Mouse (Mus musculus): Measurements from ENCODE around the gene Id1.

DNA sequence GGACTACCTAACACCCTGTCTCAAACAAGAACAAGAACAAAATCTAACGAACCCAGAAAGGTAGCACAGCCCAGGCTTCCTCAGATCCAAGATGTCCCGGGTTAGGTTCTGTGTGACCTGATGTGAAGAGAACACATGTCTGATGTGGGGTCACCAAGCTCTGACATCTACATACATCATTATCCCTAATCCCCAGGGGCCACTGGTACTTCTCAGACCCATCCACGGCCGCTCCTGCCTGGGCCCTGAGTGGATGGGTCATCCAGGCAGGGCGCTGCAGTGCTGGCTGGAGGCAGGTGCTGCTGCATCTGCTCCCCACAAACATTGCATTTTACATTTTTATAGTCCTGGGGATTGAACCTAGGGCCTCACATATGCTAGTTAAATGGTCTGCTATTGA is 4.4 kb downstream of the Id1 start:
- TF ChIP-seq CTCF (IDR thresholded peaks at IDR 0.05; ENCODE audit: low read depth, low read length) (no peak), POLR2A (IDR thresholded peaks at IDR 0.05; ENCODE audit: borderline replicate concordance, low read depth, low read length) (no peak)
